Mouse (Mus musculus) embryonic facial prominence, embryonic 11.5 days (tissue): Measurements from ENCODE around the gene Plxna4. TPM values are rescaled to one million over a fixed set of nuclear protein-coding genes. Genes with fewer than 3 reads are reported as not detected.

Experiments
- ATAC-seq: fragments of 200-750 bp; cut with Nextera tagmentation; replicated peaks from 2 replicates; pipeline ENCODE4 v1.8.0; 2017; ENCODE audit warnings: low read depth; ENCODE audit not compliant: insufficient number of reproducible peaks, low FRiP score, low TSS enrichment
- DNase-seq: peaks from one replicate; pipeline ENCODE4 v3.0.0-alpha.2; 2015; ENCODE audit warnings: low spot score
- H3K27ac ChIP-seq: fragments of 300-500 bp; sonication (generic); replicated peaks from 2 replicates; pipeline ENCODE4 v1.5.1; 2014; ENCODE audit warnings: mild to moderate bottlenecking, low read depth, low read length, control low read depth
- H3K27me3 ChIP-seq: fragments of 300-500 bp; sonication (generic); 2 replicates; pipeline ENCODE4 v1.6.1; 2014; ENCODE audit warnings: mild to moderate bottlenecking, low read length, moderate library complexity, mixed read lengths; ENCODE audit not compliant: control insufficient read depth, insufficient read depth
- H3K36me3 ChIP-seq: fragments of 300-500 bp; sonication (generic); replicated peaks from 2 replicates; pipeline ENCODE4 v1.6.1; 2014; ENCODE audit warnings: low read depth, mild to moderate bottlenecking, low read length, moderate library complexity, mixed read lengths; ENCODE audit not compliant: control insufficient read depth, insufficient read depth
- H3K4me1 ChIP-seq: fragments of 300-500 bp; sonication (generic); 2 replicates; pipeline ENCODE4 v1.6.1; 2014; ENCODE audit warnings: low read length, mixed read lengths; ENCODE audit not compliant: control insufficient read depth, insufficient read depth
- H3K4me2 ChIP-seq: fragments of 300-500 bp; sonication (generic); 2 replicates; pipeline ENCODE4 v1.6.1; 2014; ENCODE audit warnings: low read depth, mild to moderate bottlenecking, control low read depth, low read length, moderate library complexity
- H3K4me3 ChIP-seq: fragments of 300-500 bp; sonication (generic); 2 replicates; pipeline ENCODE4 v1.5.1; 2014; ENCODE audit warnings: low read depth, low read length, control low read depth
- H3K9ac ChIP-seq: fragments of 300-500 bp; sonication (generic); replicated peaks from 2 replicates; pipeline ENCODE4 v1.6.1; 2014; ENCODE audit warnings: mild to moderate bottlenecking, control low read depth, low read length
- H3K9me3 ChIP-seq: fragments of 300-500 bp; sonication (generic); replicated peaks from 2 replicates; pipeline ENCODE4 v1.6.1; 2016; ENCODE audit warnings: mild to moderate bottlenecking, low read length, inconsistent platforms, mixed read lengths; ENCODE audit not compliant: control insufficient read depth
- WGBS: fragments of 180-500 bp; shearing (Covaris S2); extraction: QIAGEN DNeasy Blood & Tissue Kit; methylation state at CpG from one replicate; pipeline ENCODE4 v1.1.7; 2014; 5-methylcytosine and 5-hydroxymethylcytosine counted together
- polyA plus RNA-seq: library from polyadenylated mRNA; unstranded; fragments of >200 nt; fragmentation: Nextera tagmentation; extraction: Ambion mirVana; gene quantifications from 2 replicates; pipeline ENCODE4 v1.2.1, GENCODE M21; 2014

The Plxna4 gene
- polyA plus RNA-seq, 1 experiment from 2014 or later = 3.2 TPM

GRCm38 (mm10) chr6:32266085-32266484 is 321.9 kb downstream of the Plxna4 start:
- ATAC-seq (no peak), DNase-seq (no peak)
- no peak overlapping the region for H3K27ac ChIP-seq
- no peak overlapping the region for H3K9ac ChIP-seq
- WGBS = 91% methylated on average over 7 of the region's 7 CpGs
- no peaks in the 10 kb centered on the region for H3K36me3 ChIP-seq
- no peak overlapping the region for H3K4me2 ChIP-seq
- no peaks in the 10 kb centered on the region for H3K4me1 ChIP-seq
- H3K4me3 ChIP-seq = no peak overlapping the region
- no peaks in the 10 kb centered on the region for H3K27me3 ChIP-seq
- H3K9me3 ChIP-seq = no peaks in the 10 kb centered on the region

- H3K4me2 ChIP-seq = no peak overlapping the region
- peak; percentile 18; the same call in 1 of the 2 replicates for ATAC-seq
- H3K4me1 ChIP-seq = no peaks in the 10 kb centered on the region
- no peaks in the 10 kb centered on the region for H3K27me3 ChIP-seq
- DNase-seq = no peak
- H3K9me3 ChIP-seq = no peaks in the 10 kb centered on the region
- no peak overlapping the region for H3K27ac ChIP-seq
- 17% methylated on average over 3 of the region's 3 CpGs for WGBS
- no peak overlapping the region for H3K9ac ChIP-seq
- no peak overlapping the region for H3K4me3 ChIP-seq
- no peaks in the 10 kb centered on the region for H3K36me3 ChIP-seq
Measured at GRCm38 (mm10) chr6:32261339-32261738, 326.7 kb downstream of the Plxna4 start.

- Histone ChIP-seq H3K9me3 (no peaks in the 10 kb centered on the region), H3K36me3 (no peaks in the 10 kb centered on the region), H3K4me3 (no peak overlapping the region), H3K27me3 (no peaks in the 10 kb centered on the region), H3K27ac (no peak overlapping the region), H3K9ac (no peak overlapping the region), H3K4me1 (no peaks in the 10 kb centered on the region), H3K4me2 (no peak overlapping the region)
- no peak for DNase-seq
- ATAC-seq = no peak
- 83% methylated on average over 5 of the region's 5 CpGs for WGBS
Measured at GRCm38 (mm10) chr6:32260341-32260740, 327.7 kb downstream of the Plxna4 start.

GRCm38 (mm10) chr6:32255191-32255590 is 332.8 kb downstream of the Plxna4 start:
- H3K4me3 ChIP-seq = no peak overlapping the region
- no peak overlapping the region for H3K4me2 ChIP-seq
- H3K36me3 ChIP-seq = no peaks in the 10 kb centered on the region
- no peak overlapping the region for H3K27ac ChIP-seq
- H3K27me3 ChIP-seq = no peaks in the 10 kb centered on the region
- no peak overlapping the region for H3K9ac ChIP-seq
- no peaks in the 10 kb centered on the region for H3K9me3 ChIP-seq
- 45% methylated on average over 2 of the region's 2 CpGs for WGBS
- H3K4me1 ChIP-seq = no peaks in the 10 kb centered on the region
- no peak for ATAC-seq
- no peak for DNase-seq

- Histone ChIP-seq H3K27me3 (no peaks in the 10 kb centered on the region), H3K9me3 (no peaks in the 10 kb centered on the region), H3K27ac (no peak overlapping the region), H3K9ac (no peak overlapping the region), H3K36me3 (no peaks in the 10 kb centered on the region), H3K4me2 (no peak overlapping the region), H3K4me3 (no peak overlapping the region), H3K4me1 (no peaks in the 10 kb centered on the region)
- ATAC-seq (no peak), DNase-seq (no peak)
- WGBS = 78% methylated on average over 7 of the region's 7 CpGs
Measured at GRCm38 (mm10) chr6:32252168-32252567, 335.8 kb downstream of the Plxna4 start.

GRCm38 (mm10) chr6:32251674-32252073 is 336.3 kb downstream of the Plxna4 start:
- WGBS = 67% methylated on average over 10 of the region's 10 CpGs
- Histone ChIP-seq H3K27ac (no peak overlapping the region), H3K4me2 (no peak overlapping the region), H3K4me1 (no peaks in the 10 kb centered on the region), H3K4me3 (no peak overlapping the region), H3K9ac (no peak overlapping the region), H3K9me3 (no peaks in the 10 kb centered on the region), H3K36me3 (no peaks in the 10 kb centered on the region), H3K27me3 (no peaks in the 10 kb centered on the region)
- ATAC-seq = no peak
- DNase-seq = peak; percentile 25

GRCm38 (mm10) chr6:32246036-32246435 is 342.0 kb downstream of the Plxna4 start:
- no peak overlapping the region for H3K4me2 ChIP-seq
- no peak for DNase-seq
- no peaks in the 10 kb centered on the region for H3K27me3 ChIP-seq
- ATAC-seq = no peak
- no peak overlapping the region for H3K27ac ChIP-seq
- no peaks in the 10 kb centered on the region for H3K4me1 ChIP-seq
- no peak overlapping the region for H3K9ac ChIP-seq
- H3K9me3 ChIP-seq = no peaks in the 10 kb centered on the region
- no peak overlapping the region for H3K4me3 ChIP-seq
- WGBS = 76% methylated on average over 6 of the region's 6 CpGs
- H3K36me3 ChIP-seq = no peaks in the 10 kb centered on the region

GRCm38 (mm10) chr6:32243040-32243439 is 345.0 kb downstream of the Plxna4 start:
- H3K27ac ChIP-seq = no peak overlapping the region
- no peaks in the 10 kb centered on the region for H3K9me3 ChIP-seq
- no peak overlapping the region for H3K9ac ChIP-seq
- no peak overlapping the region for H3K4me2 ChIP-seq
- 48% methylated on average over 2 of the region's 2 CpGs for WGBS
- no peak for DNase-seq
- no peak for ATAC-seq
- H3K27me3 ChIP-seq = no peaks in the 10 kb centered on the region
- H3K36me3 ChIP-seq = no peaks in the 10 kb centered on the region
- no peaks in the 10 kb centered on the region for H3K4me1 ChIP-seq
- no peak overlapping the region for H3K4me3 ChIP-seq
